Mouse (Mus musculus): Measurements from ENCODE around the gene Tmem106c. TPM values are rescaled to one million over a fixed set of nuclear protein-coding genes. Genes with fewer than 3 reads are reported as not detected.

Tmem106c gene
- 10 to 100 TPM; 32.2 to 37.7 (median 34.1) TPM for total RNA-seq (2022)

- peak; percentile 87 for DNase-seq (ENCODE audit: low spot score in 2 of 2)
Observed at GRCm38 (mm10) chr15:97963989-97964835, at the start of gene Tmem106c. Gene Tmem106c (plus strand): TSS chr15:97964200.

- no peak for DNase-seq (ENCODE audit: low spot score in 2 of 2)
Observed at GRCm38 (mm10) chr15:97914331-97914747, 49.7 kb upstream of the Tmem106c start.

- DNase-seq (ENCODE audit: low spot score in 2 of 2) = no peak
Observed at GRCm38 (mm10) chr15:97917994-97918393, 46.0 kb upstream of the Tmem106c start.

GRCm38 (mm10) chr15:97919217-97919616, 44.8 kb upstream of the Tmem106c start:
- no peak for DNase-seq (ENCODE audit: low spot score in 2 of 2)

GRCm38 (mm10) chr15:97920306-97920705, 43.7 kb upstream of the Tmem106c start:
- no peak for DNase-seq (ENCODE audit: low spot score in 2 of 2)

GRCm38 (mm10) chr15:97921796-97922195, 42.2 kb upstream of the Tmem106c start:
- DNase-seq (ENCODE audit: low spot score in 2 of 2) = no peak

- DNase-seq (ENCODE audit: low spot score in 2 of 2) = no peak
Observed at GRCm38 (mm10) chr15:97922421-97922820, 41.6 kb upstream of the Tmem106c start.

- no peak for DNase-seq (ENCODE audit: low spot score in 2 of 2)
Observed at GRCm38 (mm10) chr15:97927018-97927417, 37.0 kb upstream of the Tmem106c start.

GRCm38 (mm10) chr15:97927821-97928220, 36.2 kb upstream of the Tmem106c start:
- DNase-seq (ENCODE audit: low spot score in 2 of 2) = no peak

- no peak for DNase-seq (ENCODE audit: low spot score in 2 of 2)
Observed at GRCm38 (mm10) chr15:97929259-97929824, 34.7 kb upstream of the Tmem106c start.

GRCm38 (mm10) chr15:97932441-97932840, 31.6 kb upstream of the Tmem106c start:
- no peak for DNase-seq (ENCODE audit: low spot score in 2 of 2)

GRCm38 (mm10) chr15:97938580-97938979, 25.4 kb upstream of the Tmem106c start:
- no peak for DNase-seq (ENCODE audit: low spot score in 2 of 2)

- DNase-seq (ENCODE audit: low spot score in 2 of 2) = no peak
Observed at GRCm38 (mm10) chr15:97940088-97940487, 23.9 kb upstream of the Tmem106c start.

GRCm38 (mm10) chr15:97941306-97941705, 22.7 kb upstream of the Tmem106c start:
- DNase-seq (ENCODE audit: low spot score in 2 of 2) = no peak

- no peak for DNase-seq (ENCODE audit: low spot score in 2 of 2)
Observed at GRCm38 (mm10) chr15:97942538-97942937, 21.5 kb upstream of the Tmem106c start.

- no peak for DNase-seq (ENCODE audit: low spot score in 2 of 2)
Observed at GRCm38 (mm10) chr15:97943356-97943755, 20.6 kb upstream of the Tmem106c start.

- no peak for DNase-seq (ENCODE audit: low spot score in 2 of 2)
Observed at GRCm38 (mm10) chr15:97944919-97945574, 19.0 kb upstream of the Tmem106c start.

GRCm38 (mm10) chr15:97945656-97946315, 18.2 kb upstream of the Tmem106c start:
- DNase-seq (ENCODE audit: low spot score in 2 of 2) = no peak

- no peak for DNase-seq (ENCODE audit: low spot score in 2 of 2)
Observed at GRCm38 (mm10) chr15:97948720-97949119, 15.3 kb upstream of the Tmem106c start.

GRCm38 (mm10) chr15:97949706-97950105, 14.3 kb upstream of the Tmem106c start:
- DNase-seq (ENCODE audit: low spot score in 2 of 2) = no peak

- no peak for DNase-seq (ENCODE audit: low spot score in 2 of 2)
Observed at GRCm38 (mm10) chr15:97950240-97950639, 13.8 kb upstream of the Tmem106c start.

All from left cerebral cortex, adult 8-10 months (tissue).